Mouse (Mus musculus) hindbrain, embryonic 10.5 days (tissue): ENCODE measurements around the gene Cdca7l. TPM values are rescaled to one million over a fixed set of nuclear protein-coding genes. Genes with fewer than 3 reads are reported as not detected.

Source experiments
- DNase-seq: peaks from one replicate; pipeline ENCODE4 v3.0.0-alpha.2; 2017; ENCODE audit warnings: low spot score
- H3K27ac ChIP-seq: fragments of 300-500 bp; sonication (generic); 2 replicates; pipeline ENCODE4 v1.5.1; 2016; ENCODE audit warnings: mild to moderate bottlenecking, moderate library complexity
- H3K27me3 ChIP-seq: fragments of 300-500 bp; sonication (generic); 2 replicates; pipeline ENCODE4 v1.6.1; 2016; ENCODE audit warnings: mild to moderate bottlenecking; ENCODE audit not compliant: poor library complexity, insufficient read depth, severe bottlenecking
- H3K36me3 ChIP-seq: fragments of 300-500 bp; sonication (generic); 2 replicates; pipeline ENCODE4 v1.6.1; 2016; ENCODE audit warnings: mild to moderate bottlenecking, moderate library complexity
- H3K4me1 ChIP-seq: fragments of 300-500 bp; sonication (generic); replicated peaks from 2 replicates; pipeline ENCODE4 v1.6.1; 2016; ENCODE audit warnings: mild to moderate bottlenecking
- H3K4me3 ChIP-seq: fragments of 300-500 bp; sonication (generic); 2 replicates; pipeline ENCODE4 v1.5.1; 2016; ENCODE audit warnings: mild to moderate bottlenecking, moderate library complexity
- H3K9me3 ChIP-seq: fragments of 300-500 bp; sonication (generic); 2 replicates; pipeline ENCODE4 v1.6.1; 2016; ENCODE audit warnings: mild to moderate bottlenecking, moderate library complexity
- WGBS: fragments of 180-500 bp; shearing (Covaris S2); methylation state at CpG from one replicate; pipeline ENCODE4 v1.1.7; 2016; 5-methylcytosine and 5-hydroxymethylcytosine counted together
- polyA plus RNA-seq: library from polyadenylated mRNA; unstranded; fragments of >200 nt; fragmentation: Nextera tagmentation; extraction: Ambion mirVana; gene quantifications from 2 replicates; pipeline ENCODE4 v1.2.1, GENCODE M21; 2016

Cdca7l gene
- polyA plus RNA-seq, 1 experiment from 2014 or later: 32.3 TPM

DNA sequence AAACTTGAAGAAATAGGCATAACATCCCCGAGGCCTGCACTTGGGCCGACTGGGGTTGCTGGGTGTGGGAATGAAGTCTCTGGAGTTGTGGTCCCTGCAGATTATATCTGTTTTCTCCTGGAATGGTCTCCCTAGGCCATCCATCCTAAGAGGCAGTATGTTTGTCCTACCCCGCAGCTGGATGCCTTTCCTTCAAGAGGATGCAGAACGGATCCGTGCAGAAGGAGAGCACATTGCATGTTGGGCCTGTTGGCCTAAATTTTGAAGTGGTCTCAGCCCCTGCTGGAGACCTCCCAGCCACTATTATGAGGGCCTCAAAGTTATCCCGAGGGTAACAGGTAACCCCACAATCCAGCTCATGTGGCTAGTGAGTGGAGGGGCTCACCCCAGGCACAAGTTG lies 44.5 kb downstream of the Cdca7l start:
- 87% methylated on average over 6 of the region's 6 CpGs for WGBS
- no peaks in the 10 kb centered on the region for H3K27me3 ChIP-seq
- H3K4me3 ChIP-seq: no peak overlapping the region
- H3K4me1 ChIP-seq: peaks cover 31% of the 10 kb centered on the region
- H3K36me3 ChIP-seq: no peaks in the 10 kb centered on the region
- no peak for DNase-seq
- H3K27ac ChIP-seq: no peak overlapping the region
- no peaks in the 10 kb centered on the region for H3K9me3 ChIP-seq

- Histone ChIP-seq H3K27me3 (no peaks in the 10 kb centered on the region), H3K9me3 (no peaks in the 10 kb centered on the region), H3K4me3 (no peak overlapping the region), H3K4me1 (peaks cover 15% of the 10 kb centered on the region), H3K36me3 (no peaks in the 10 kb centered on the region), H3K27ac (no peak overlapping the region)
- DNase-seq: no peak
- 35% methylated on average over 10 of the region's 10 CpGs for WGBS
These were observed 46.4 kb downstream of the Cdca7l start for GRCm38 (mm10) chr12:117850472-117850871.

GRCm38 (mm10) chr12:117853316-117853715 lies 49.2 kb downstream of the Cdca7l start:
- H3K27me3 ChIP-seq: no peaks in the 10 kb centered on the region
- no peak overlapping the region for H3K4me3 ChIP-seq
- H3K4me1 ChIP-seq: peaks cover 10% of the 10 kb centered on the region
- H3K36me3 ChIP-seq: no peaks in the 10 kb centered on the region
- DNase-seq: peak; percentile 58
- no peaks in the 10 kb centered on the region for H3K9me3 ChIP-seq
- H3K27ac ChIP-seq: no peak overlapping the region
- 33% methylated on average over 6 of the region's 6 CpGs for WGBS

- no peaks in the 10 kb centered on the region for H3K9me3 ChIP-seq
- H3K36me3 ChIP-seq: no peaks in the 10 kb centered on the region
- no peaks in the 10 kb centered on the region for H3K27me3 ChIP-seq
- no peak for DNase-seq
- H3K4me1 ChIP-seq: no peaks in the 10 kb centered on the region
- no peak overlapping the region for H3K4me3 ChIP-seq
- H3K27ac ChIP-seq: no peak overlapping the region
- 86% methylated on average over 9 of the region's 9 CpGs for WGBS
These were observed 52.9 kb downstream of the Cdca7l start for GRCm38 (mm10) chr12:117857023-117857422.

- DNase-seq: no peak
- Histone ChIP-seq H3K36me3 (no peaks in the 10 kb centered on the region), H3K27me3 (no peaks in the 10 kb centered on the region), H3K27ac (no peak overlapping the region), H3K9me3 (no peaks in the 10 kb centered on the region), H3K4me1 (no peaks in the 10 kb centered on the region), H3K4me3 (no peak overlapping the region)
- WGBS: 91% methylated on average over 6 of the region's 6 CpGs
These were observed 53.8 kb downstream of the Cdca7l start for GRCm38 (mm10) chr12:117857884-117858283.

DNA sequence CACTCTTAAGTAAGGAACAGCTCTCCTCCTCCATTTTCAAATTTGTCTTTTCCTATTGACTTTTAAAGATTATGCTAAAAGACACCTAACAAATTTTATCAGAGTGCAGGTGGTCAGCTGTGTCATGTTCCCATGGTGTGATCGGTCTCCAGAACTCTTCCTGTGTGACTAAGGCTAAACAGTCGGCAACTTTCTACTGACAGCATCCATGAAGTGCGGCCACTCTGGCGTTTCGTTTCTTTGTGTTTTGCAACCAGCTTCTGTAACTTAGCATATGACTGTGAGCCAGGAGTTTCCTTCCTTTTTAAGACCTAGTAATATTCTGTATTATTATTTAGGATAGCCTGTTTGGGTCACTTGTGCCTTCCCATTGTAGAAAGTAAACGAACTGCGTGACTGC lies 56.8 kb downstream of the Cdca7l start:
- Histone ChIP-seq H3K4me1 (no peaks in the 10 kb centered on the region), H3K27me3 (no peaks in the 10 kb centered on the region), H3K27ac (no peak overlapping the region), H3K4me3 (no peak overlapping the region), H3K36me3 (peaks cover 12% of the 10 kb centered on the region), H3K9me3 (no peaks in the 10 kb centered on the region)
- 80% methylated on average over 7 of the region's 7 CpGs for WGBS
- DNase-seq: no peak

DNA sequence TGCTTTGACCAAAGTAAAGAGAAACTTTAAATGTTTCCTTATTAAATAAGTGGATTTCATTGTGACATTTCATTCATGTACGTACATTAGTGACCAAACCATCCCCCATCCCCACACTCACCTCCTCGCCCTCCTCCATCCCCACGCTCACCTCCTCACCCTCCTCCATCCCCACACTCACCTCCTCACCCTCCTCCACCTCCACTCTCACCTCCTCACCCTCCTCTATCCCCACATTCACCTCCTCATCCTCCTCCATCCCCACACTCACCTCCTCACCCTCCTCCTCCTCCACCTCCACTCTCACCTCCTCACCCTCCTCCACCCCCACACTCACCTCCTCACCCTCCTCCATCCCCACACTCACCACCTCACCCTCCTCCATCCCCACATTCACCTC lies 57.2 kb downstream of the Cdca7l start:
- no peaks in the 10 kb centered on the region for H3K27me3 ChIP-seq
- H3K9me3 ChIP-seq: no peaks in the 10 kb centered on the region
- no peak overlapping the region for H3K4me3 ChIP-seq
- WGBS: 78% methylated on average over 3 of the region's 3 CpGs
- peaks cover 16% of the 10 kb centered on the region for H3K36me3 ChIP-seq
- DNase-seq: no peak
- no peak overlapping the region for H3K27ac ChIP-seq
- no peaks in the 10 kb centered on the region for H3K4me1 ChIP-seq

DNA sequence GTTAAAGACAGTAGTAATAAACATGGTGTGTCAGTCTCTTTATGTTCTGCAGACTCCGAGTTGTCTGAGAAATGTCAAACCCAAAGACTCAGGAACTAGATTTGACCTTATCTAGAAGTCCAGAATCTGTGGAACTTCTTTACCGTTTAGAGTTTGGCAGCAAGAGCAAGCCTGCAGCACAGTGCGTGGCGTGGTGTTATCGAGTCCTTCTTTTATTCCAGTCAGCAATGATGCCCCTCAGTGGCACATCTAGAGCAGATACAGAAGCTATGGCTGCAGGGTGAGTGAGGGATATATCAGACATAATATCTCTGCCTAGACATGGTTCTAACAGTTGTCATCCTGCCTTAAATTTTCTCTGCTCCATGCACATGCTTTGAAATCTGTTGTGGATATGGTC lies 58.6 kb downstream of the Cdca7l start:
- Histone ChIP-seq H3K4me3 (no peak overlapping the region), H3K4me1 (no peaks in the 10 kb centered on the region), H3K27ac (no peak overlapping the region), H3K36me3 (peaks cover 30% of the 10 kb centered on the region), H3K9me3 (no peaks in the 10 kb centered on the region), H3K27me3 (no peaks in the 10 kb centered on the region)
- WGBS: 92% methylated on average over 5 of the region's 5 CpGs
- DNase-seq: no peak

GRCm38 (mm10) chr12:117867708-117868564 lies 63.8 kb downstream of the Cdca7l start:
- Histone ChIP-seq H3K9me3 (peaks cover 13% of the 10 kb centered on the region; the same call in 1 of the 2 replicates), H3K4me3 (no peak overlapping the region), H3K4me1 (no peaks in the 10 kb centered on the region), H3K27me3 (no peaks in the 10 kb centered on the region), H3K27ac (no peak overlapping the region), H3K36me3 (peaks cover 82% of the 10 kb centered on the region)
- 93% methylated on average over 4 of the region's 4 CpGs for WGBS
- DNase-seq: no peak

DNA sequence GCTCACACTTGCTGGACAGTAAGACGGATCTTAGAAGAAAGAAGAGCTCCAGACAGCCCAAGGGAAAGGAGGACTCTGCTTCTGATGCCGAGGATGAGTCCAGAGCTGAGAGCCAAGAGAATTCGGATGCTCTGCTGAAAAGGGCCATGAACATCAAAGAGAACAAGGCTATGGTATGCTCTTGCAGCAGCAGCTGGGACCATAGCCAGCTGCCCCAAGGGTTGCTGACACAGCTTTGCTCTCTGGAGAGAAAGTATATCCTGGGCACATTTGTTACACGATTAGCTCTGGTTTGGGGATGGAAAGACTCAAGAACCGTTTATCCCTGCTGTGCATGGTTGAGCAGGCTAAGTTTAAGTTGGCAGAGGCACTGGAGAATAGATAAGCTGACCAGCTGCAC lies 68.2 kb downstream of the Cdca7l start:
- Histone ChIP-seq H3K9me3 (peaks cover 13% of the 10 kb centered on the region; the same call in 1 of the 2 replicates), H3K4me3 (no peak overlapping the region), H3K27me3 (no peaks in the 10 kb centered on the region), H3K4me1 (no peaks in the 10 kb centered on the region), H3K36me3 (peaks cover 99% of the 10 kb centered on the region), H3K27ac (no peak overlapping the region)
- no peak for DNase-seq
- 88% methylated on average over 5 of the region's 5 CpGs for WGBS

DNA sequence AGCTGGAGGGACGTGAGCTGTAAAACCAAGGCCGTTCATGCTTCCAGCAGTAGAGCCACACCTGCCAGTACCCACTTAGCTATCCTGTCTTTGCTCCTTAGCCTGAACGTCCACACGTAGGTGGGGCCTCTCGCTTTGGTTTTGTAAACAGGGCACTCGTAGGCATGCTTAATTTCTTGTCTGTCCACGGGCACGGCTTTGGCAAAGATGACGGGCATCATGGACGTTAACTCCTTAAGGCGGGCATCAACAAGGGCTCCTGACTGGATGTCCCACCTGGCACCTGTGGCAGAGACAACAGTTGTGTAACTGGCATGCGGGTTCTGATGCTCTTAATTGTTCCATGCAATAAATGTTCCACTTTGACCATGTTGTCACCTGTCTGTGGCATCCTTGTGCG lies 74.3 kb downstream of the Cdca7l start:
- Histone ChIP-seq H3K4me3 (no peak overlapping the region), H3K27me3 (no peaks in the 10 kb centered on the region), H3K36me3 (peaks cover 97% of the 10 kb centered on the region), H3K27ac (no peak overlapping the region), H3K9me3 (no peaks in the 10 kb centered on the region), H3K4me1 (no peaks in the 10 kb centered on the region)
- WGBS: 90% methylated on average over 13 of the region's 13 CpGs
- no peak for DNase-seq

- WGBS: 91% methylated on average over 2 of the region's 2 CpGs
- no peaks in the 10 kb centered on the region for H3K27me3 ChIP-seq
- H3K4me3 ChIP-seq: no peak overlapping the region
- H3K27ac ChIP-seq: no peak overlapping the region
- H3K36me3 ChIP-seq: peaks cover 34% of the 10 kb centered on the region
- no peaks in the 10 kb centered on the region for H3K9me3 ChIP-seq
- no peaks in the 10 kb centered on the region for H3K4me1 ChIP-seq
- no peak for DNase-seq
These were observed 80.5 kb downstream of the Cdca7l start for GRCm38 (mm10) chr12:117884627-117885026.

DNA sequence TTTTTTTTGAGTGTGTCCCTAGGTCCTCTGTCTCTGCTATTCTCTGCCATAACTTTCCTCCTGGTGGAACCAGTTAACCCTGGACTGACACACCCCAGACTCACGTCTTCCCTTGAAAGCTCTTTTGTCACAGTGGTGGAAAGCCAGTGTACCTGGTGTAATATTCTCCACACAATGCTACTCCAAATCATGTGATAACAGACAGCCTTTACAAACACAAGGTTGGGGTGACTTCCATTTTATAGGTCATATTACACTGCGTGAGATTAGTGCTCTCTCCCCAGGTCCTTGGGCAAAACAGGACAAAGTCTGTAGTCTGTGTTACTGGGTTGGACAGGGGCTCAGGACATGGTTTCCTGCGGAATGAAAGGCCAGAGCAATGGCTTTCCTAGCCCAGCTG lies 83.3 kb downstream of the Cdca7l start:
- no peaks in the 10 kb centered on the region for H3K27me3 ChIP-seq
- H3K36me3 ChIP-seq: peaks cover 8% of the 10 kb centered on the region; the same call in 1 of the 2 replicates
- H3K9me3 ChIP-seq: no peaks in the 10 kb centered on the region
- H3K27ac ChIP-seq: no peak overlapping the region
- H3K4me1 ChIP-seq: no peaks in the 10 kb centered on the region
- WGBS: 87% methylated on average over 3 of the region's 3 CpGs
- no peak for DNase-seq
- no peak overlapping the region for H3K4me3 ChIP-seq
